Mouse (Mus musculus): ENCODE results near the gene Csrp2.

Csrp2 gene

GRCm38 (mm10) chr10:110919531-110920343, at the start of gene Csrp2:
TSS of gene Csrp2 (plus strand) at chr10:110919789.
- DNase-seq (ENCODE audit: low spot score in 2 of 2): peak; percentile 32 to 52

DNA sequence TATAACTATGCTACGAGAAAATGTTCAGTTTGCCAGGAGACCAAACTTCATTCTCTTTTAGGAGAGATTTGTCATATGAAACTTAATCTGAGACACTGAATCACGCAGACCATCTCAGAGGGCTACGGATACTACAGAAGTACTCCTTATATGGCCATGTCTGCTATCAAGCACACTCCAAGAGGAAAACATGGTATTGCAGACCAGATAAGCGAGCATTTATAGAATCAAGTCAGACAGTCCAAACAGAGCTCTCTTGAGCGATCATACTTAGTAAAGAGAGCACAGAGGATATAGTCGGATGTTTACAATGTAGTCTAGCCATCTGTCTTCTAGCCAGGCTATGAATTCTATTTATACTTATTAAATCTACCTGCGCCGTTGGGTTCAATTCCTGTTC, 44.7 kb upstream of the Csrp2 start:
- DNase-seq (ENCODE audit: low spot score in 2 of 2): no peak

DNA sequence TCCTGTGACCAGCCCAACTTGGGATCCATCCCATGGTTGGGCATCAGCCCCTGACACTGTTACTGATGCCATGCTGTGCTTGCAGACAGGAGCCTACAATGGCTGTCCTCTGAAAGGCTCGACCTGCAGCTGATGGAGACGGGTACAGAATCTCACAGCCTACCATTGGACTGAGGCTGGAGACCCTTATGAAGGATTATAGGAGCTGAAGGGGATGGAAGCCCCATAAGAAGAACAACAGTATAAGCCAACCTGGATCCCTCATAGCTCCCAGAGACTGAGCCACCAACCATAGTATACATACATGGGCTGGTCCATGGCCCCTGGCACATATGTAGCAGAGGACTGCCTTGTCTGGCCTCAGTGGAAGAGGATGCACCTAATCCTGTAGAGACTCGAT, 42.6 kb upstream of the Csrp2 start:
- no peak for DNase-seq (ENCODE audit: low spot score in 2 of 2)

DNA sequence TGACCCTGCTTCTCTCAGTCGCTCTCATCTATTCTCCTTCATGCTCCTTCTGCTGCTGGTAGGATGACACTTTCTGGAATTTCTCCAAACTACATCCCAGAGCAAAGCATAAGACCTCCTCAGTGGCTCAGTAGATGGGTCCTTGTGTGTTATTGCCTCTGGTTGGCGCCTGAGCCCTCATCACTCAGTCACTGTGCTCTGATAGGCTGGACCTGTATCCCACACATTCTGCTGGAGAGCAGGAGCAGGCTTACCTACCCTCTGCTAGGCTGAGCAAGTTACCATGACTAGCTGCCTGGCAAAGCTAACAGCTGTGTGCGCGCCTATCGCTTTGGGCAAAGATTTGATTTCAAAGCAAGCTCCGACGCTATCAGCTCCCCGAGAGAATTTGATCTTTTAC, 41.7 kb upstream of the Csrp2 start:
- no peak for DNase-seq (ENCODE audit: low spot score in 2 of 2)

- DNase-seq (ENCODE audit: low spot score in 2 of 2): no peak
Measured at GRCm38 (mm10) chr10:110878641-110879040, 40.9 kb upstream of the Csrp2 start.

DNA sequence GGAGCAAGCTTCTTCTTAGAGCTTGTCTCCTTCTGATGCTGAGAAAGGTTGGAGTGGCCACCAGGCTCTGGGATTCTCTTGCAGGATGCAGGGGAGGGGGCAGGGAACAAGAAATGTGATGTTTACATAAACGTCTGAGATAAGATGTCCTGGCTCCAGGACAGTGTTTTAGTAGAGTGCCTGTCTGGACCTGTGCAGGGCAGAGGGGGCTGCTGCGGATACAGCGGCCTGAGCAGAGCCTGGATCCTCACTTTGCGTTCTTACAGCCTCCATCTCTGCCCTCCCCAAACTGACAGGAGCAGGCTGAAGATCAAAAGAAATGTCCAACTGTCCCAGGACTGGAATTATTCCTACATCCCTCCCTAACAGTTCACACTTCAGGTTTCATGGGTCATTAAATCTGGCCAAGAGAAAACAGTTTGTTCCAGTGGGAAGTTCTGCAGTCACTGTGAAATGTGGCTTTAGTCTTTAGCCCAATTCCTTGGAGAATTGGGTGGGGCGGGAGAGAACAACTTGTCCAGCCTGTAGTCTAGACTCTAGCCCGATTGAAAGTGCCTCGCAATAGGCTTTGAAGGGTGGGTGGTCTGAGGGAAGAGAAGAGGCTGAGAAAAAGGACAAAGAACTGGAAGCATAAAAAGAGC, 40.0 kb upstream of the Csrp2 start:
- no peak for DNase-seq (ENCODE audit: low spot score in 2 of 2)

- DNase-seq (ENCODE audit: low spot score in 2 of 2): no peak
Measured at GRCm38 (mm10) chr10:110881346-110881745, 38.2 kb upstream of the Csrp2 start.

- DNase-seq (ENCODE audit: low spot score in 2 of 2): no peak
Measured at GRCm38 (mm10) chr10:110882701-110883100, 36.9 kb upstream of the Csrp2 start.

DNA sequence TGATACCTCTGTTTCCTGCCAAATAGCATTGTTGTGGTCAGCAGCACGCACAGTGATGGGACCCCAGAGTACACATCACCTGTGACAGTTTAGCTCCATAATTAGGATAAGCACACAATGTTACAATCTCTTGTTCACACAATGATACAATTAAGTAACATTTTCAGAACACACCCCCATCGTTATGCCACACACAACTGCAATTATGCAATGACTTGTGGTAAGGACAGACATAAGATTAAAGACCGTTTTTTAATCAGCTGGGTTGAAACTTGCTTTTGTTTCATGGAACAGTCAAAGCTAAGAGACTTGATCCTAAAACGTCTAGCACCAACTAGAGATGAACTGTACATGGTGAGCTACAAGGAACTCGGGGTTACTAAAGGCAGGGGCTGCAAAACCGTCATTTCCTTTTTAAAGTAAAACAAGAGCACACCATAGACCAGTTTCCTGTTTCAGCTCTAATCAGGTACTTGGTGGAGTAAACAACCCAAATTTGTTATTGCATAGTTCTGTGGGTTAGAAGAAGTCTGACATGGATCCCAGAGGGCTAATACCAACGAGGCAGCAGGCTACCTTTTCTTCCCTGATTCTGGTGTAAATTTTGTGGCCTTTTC, 28.8 kb upstream of the Csrp2 start:
- no peak for DNase-seq (ENCODE audit: low spot score in 2 of 2)

- no peak for DNase-seq (ENCODE audit: low spot score in 2 of 2)
Measured at GRCm38 (mm10) chr10:110899744-110900501, 19.7 kb upstream of the Csrp2 start.

GRCm38 (mm10) chr10:110903862-110904261, 15.7 kb upstream of the Csrp2 start:
- DNase-seq (ENCODE audit: low spot score in 2 of 2): no peak

DNA sequence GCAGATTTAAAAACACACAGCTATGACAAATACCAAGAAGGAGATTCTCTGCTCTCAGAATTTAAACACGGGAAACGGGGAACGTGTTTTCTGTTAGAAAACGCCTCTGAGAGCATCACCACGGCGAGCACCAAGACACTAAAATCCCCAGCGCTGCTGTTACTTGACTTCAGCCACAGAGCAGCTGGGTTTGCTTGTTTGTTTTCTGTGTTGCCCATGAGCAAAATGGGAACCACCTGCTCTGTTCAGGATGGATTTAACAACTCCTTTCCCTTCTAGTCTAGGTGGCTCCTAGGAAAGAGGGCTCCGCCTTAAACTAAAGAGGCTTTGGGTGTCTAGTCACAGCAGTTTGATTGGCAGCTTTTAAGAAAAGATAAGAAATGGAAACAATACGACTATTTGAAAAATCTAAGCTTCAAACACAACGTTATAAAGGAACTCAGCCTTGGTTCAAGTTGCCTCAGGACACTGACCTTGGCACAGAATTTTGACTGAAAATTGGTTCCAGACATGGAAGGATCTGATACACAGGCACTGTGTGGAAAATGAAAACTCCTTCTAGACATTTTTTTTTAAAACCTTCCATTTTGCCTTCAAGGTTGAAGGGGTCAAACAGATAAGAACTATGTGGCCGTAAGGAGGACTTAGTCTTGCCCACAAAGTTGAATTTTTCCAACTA, 2.8 kb upstream of the Csrp2 start:
- DNase-seq (ENCODE audit: low spot score in 2 of 2): no peak

- DNase-seq (ENCODE audit: low spot score in 2 of 2): no peak
Measured at GRCm38 (mm10) chr10:110917521-110917920, 2.1 kb upstream of the Csrp2 start.

DNA sequence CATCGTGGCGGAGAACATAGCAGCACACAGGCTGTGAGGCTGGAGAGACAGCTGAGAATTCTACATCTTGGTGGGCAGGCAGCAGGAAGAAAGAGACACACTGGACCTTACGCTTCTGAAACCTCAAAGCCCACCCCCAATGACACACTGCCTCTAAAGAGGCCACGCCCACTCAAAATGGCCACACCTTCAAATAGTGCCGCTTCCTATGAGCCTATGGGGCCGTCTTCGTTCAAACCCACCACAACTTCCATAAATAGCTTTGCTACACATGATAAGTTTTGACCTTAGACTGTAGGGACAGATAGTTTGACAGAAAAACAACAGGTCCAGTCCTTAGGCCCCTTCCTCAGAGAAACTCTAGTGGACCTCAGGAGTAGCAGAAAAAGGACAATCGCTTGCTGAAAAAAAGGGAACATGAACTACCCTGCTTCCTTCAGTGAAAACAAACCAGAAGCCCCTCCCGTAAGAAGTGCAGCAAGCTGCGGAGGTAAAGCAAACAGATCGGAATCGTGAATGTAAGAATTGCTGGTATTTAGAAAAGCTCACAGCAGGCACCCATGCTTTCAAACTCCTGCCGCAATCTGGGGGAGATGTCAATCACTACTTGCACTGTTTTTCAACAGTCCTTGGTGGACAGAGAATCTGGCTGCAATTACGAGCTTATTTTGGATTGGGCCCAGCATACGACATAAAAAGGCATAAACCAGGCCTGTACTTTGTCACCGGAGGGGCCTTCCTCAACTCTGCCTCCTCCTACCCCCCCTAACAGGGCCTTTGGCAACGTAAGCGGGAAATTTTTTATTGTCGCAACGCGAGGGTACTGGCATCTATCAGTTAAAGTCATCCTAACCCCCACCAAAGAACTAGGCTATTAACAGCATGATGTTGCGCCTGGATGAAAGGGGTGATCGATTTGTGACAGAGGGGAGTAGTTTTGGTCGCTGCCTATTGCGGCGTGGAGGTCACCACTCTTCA, 886 bp upstream of the Csrp2 start:
- no peak for DNase-seq (ENCODE audit: low spot score in 2 of 2)

DNA sequence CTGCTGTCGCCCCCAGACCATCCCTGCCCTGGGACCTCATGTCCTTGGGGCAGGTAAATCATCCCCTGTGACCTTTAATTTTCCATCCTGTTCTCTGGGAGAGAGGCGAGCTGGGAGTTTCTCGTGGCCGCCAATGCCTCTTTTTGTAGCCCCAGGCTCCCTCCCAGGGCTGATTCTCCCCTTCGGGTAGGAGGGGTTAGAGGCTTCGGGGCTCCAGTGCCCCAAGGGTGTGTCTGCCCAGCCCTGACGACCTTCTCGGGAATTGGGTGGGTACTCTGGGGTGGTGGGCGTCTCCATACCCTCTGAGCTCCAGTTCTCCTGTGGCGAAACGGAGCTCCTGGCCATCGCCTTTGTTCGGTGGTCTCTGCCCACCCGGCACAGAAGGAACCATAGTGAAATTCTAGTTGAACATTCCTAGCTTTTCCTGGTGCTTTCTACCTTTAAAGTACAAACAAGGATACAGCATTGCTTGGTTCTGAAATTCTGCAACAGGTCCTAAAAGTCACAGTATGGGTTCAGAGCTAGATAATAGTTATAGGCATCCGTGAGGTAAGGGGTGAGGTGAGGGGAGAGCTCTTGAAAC, 870 bp downstream of the Csrp2 start:
- DNase-seq (ENCODE audit: low spot score in 2 of 2): no peak

DNA sequence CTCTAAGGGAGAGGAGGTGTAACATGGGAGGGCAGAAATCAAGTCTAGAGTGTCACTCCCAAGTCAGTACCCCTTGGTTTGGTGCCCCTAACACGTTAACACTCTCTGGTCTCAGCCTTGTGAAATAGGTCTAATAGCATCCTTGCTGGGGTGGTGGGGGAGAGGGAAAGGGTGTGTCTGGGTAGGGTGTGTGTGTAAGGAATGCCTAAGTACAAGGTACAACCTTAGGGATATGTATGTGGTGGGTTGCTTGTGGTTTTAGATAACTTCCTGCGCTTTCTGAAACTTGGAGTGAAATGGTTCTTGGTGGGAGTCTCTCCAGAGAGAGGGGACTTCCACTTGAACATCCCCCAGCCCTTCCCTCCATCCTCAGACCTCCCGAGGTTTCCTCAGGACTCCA, 2.3 kb downstream of the Csrp2 start:
- DNase-seq (ENCODE audit: low spot score in 2 of 2): no peak

DNA sequence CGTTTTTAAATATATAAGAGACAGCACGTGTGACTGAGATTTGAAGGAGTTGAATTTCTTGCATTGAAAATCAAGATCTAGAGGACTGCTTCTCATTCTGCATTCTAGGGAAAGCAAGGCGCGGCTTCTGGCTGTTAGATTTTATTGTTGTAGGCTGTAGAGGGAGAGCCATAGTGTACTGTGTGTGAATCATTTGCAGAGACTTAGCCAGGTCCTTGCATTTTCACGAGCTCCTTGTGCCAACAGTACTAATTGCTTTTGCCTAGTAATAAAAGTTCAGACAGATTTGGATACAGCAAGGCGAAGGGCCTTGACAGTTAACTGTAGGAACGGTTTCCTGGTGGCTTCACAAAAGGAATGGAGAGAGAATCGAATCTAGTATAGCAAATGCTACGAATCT, 3.0 kb downstream of the Csrp2 start:
- no peak for DNase-seq (ENCODE audit: low spot score in 2 of 2)

GRCm38 (mm10) chr10:110927491-110927890, 7.9 kb downstream of the Csrp2 start:
- no peak for DNase-seq (ENCODE audit: low spot score in 2 of 2)

DNA sequence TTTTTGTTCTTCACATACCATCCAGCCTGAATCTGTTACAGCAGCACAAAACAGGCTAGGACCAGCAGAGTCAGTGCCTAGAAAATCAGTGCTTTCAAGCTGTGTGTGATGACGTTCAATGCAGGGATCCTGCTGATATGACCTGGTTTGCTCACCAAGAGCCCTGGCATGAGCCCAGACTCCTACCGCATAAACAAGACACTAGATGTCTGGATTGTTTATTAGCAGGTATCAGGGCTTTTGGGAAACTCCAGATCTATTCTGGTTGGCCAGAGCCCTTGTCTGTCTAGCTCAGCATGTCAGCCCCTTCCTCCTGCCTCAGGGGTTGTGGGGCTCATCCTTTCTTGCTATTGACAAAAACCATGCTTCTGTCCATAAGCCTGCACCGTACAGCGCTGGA, 10.2 kb downstream of the Csrp2 start:
- no peak for DNase-seq (ENCODE audit: low spot score in 2 of 2)
